Mouse (Mus musculus) heart, postnatal 10 days (tissue): ENCODE measurements around the gene Prc1. TPM values are rescaled to one million over a fixed set of nuclear protein-coding genes. Genes with fewer than 3 reads are reported as not detected.

Source experiments
- total RNA-seq, 2 experiments: library from RNA; stranded (reverse); gene quantifications; 2 replicates each; pipeline ENCODE4 v1.2.3; 2021

The Prc1 gene
- total RNA-seq, 2 experiments from 2014 or later = 40.0 to 43.7 TPM

Other genes starting within 250 kb of the Prc1 start
- gene Idh2, start 179.1 kb upstream of the Prc1 start, total RNA-seq = 1,000 to 10,000 TPM; 1,610 to 1,731 TPM
- gene Sema4b, start 107.6 kb upstream of the Prc1 start, total RNA-seq = 10 to 100 TPM; 14.7 to 16.6 TPM
- gene Cib1, start 61.6 kb upstream of the Prc1 start, total RNA-seq = 10 to 100 TPM; 27.8 to 28.1 TPM
- gene Gdpgp1, start 61.6 kb upstream of the Prc1 start, total RNA-seq = 1 to 10 TPM; 2.2 to 2.4 TPM
- gene Ttll13, start 48.1 kb upstream of the Prc1 start, total RNA-seq = under 1 TPM; 0.45 to 0.74 TPM
- 10 to 100 TPM; 24.0 to 27.5 TPM for gene Ngrn, start 33.2 kb upstream of the Prc1 start, total RNA-seq
- 10 to 100 TPM in 1 of 2 experiments, 1 to 10 TPM in 1; 7.7 to 10.9 TPM for gene Vps33b, start 24.8 kb upstream of the Prc1 start, total RNA-seq
- 10 to 100 TPM in 1 of 2 experiments, 1 to 10 TPM in 1; 7.1 to 10.1 TPM for gene Rccd1, start 30.0 kb downstream of the Prc1 start, total RNA-seq
- gene Unc45a, start 46.6 kb downstream of the Prc1 start, total RNA-seq = 10 to 100 TPM; 17.9 to 18.9 TPM
- gene Hddc3, start 48.7 kb downstream of the Prc1 start, total RNA-seq = 10 to 100 TPM; 33.1 to 35.5 TPM
- gene Man2a2, start 76.9 kb downstream of the Prc1 start, total RNA-seq = 10 to 100 TPM; 70.5 to 72.0 TPM
- gene Fes, start 93.5 kb downstream of the Prc1 start, total RNA-seq = 10 to 100 TPM; 19.9 to 21.7 TPM
- gene Furin, start 111.0 kb downstream of the Prc1 start, total RNA-seq = 100 to 1,000 TPM; 119 to 139 TPM
- 1 to 10 TPM; 5.6 to 7.5 TPM for gene Blm, start 240.7 kb downstream of the Prc1 start, total RNA-seq